Mouse (Mus musculus) hindbrain, embryonic 16.5 days (tissue): ENCODE measurements around the gene Mospd3. TPM values are rescaled to one million over a fixed set of nuclear protein-coding genes. Genes with fewer than 3 reads are reported as not detected.

Experiments used
- ATAC-seq: fragments of 200-750 bp; cut with Nextera tagmentation; 2 replicates; pipeline ENCODE4 v1.8.0; 2017; ENCODE audit warnings: moderate TSS enrichment, moderate library complexity
- H3K27ac ChIP-seq: fragments of 300-500 bp; sonication (generic); 2 replicates; pipeline ENCODE4 v1.5.1; 2014; ENCODE audit warnings: low read depth, mild to moderate bottlenecking, control low read depth, low read length, moderate library complexity
- H3K27me3 ChIP-seq: fragments of 300-500 bp; sonication (generic); replicated peaks from 2 replicates; pipeline ENCODE4 v1.6.1; 2014; ENCODE audit warnings: low read length; ENCODE audit not compliant: control insufficient read depth, insufficient read depth
- H3K36me3 ChIP-seq: fragments of 300-500 bp; sonication (generic); 2 replicates; pipeline ENCODE4 v1.6.1; 2014; ENCODE audit warnings: mild to moderate bottlenecking, low read length, moderate library complexity, mixed read lengths; ENCODE audit not compliant: control insufficient read depth, insufficient read depth
- H3K4me1 ChIP-seq: fragments of 300-500 bp; sonication (generic); 2 replicates; pipeline ENCODE4 v1.6.1; 2014; ENCODE audit warnings: low read depth, low read length; ENCODE audit not compliant: control insufficient read depth, insufficient read depth
- H3K4me2 ChIP-seq: fragments of 300-500 bp; sonication (generic); 2 replicates; pipeline ENCODE4 v1.6.1; 2014; ENCODE audit warnings: mild to moderate bottlenecking, low read length, control low read depth, moderate library complexity
- H3K4me3 ChIP-seq: fragments of 300-500 bp; sonication (generic); 2 replicates; pipeline ENCODE4 v1.5.1; 2014; ENCODE audit warnings: mild to moderate bottlenecking, low read length, control low read depth, moderate library complexity
- H3K9ac ChIP-seq: fragments of 300-500 bp; sonication (generic); 2 replicates; pipeline ENCODE4 v1.6.1; 2014; ENCODE audit warnings: low read depth, mild to moderate bottlenecking, control low read depth, low read length, moderate library complexity
- H3K9me3 ChIP-seq: fragments of 300-500 bp; sonication (generic); 2 replicates; pipeline ENCODE4 v1.6.1; 2014; ENCODE audit warnings: mild to moderate bottlenecking, low read length, moderate library complexity; ENCODE audit not compliant: control insufficient read depth
- WGBS: fragments of 180-500 bp; shearing (Covaris S2); extraction: QIAGEN DNeasy Blood & Tissue Kit; methylation state at CpG from one replicate; pipeline ENCODE4 v1.1.7; 2014; 5-methylcytosine and 5-hydroxymethylcytosine counted together
- polyA plus RNA-seq: library from polyadenylated mRNA; unstranded; fragments of >200 nt; fragmentation: Nextera tagmentation; extraction: Ambion mirVana; gene quantifications from 2 replicates; pipeline ENCODE4 v1.2.1, GENCODE M21; 2015

Mospd3 gene
- polyA plus RNA-seq = 60.0 and 63.4 TPM in 2 replicates

- H3K27me3 ChIP-seq = no peaks in the 10 kb centered on the region
- peak; percentile 97 for ATAC-seq
- H3K9ac ChIP-seq = peak within 1 kb of the TSS; percentile 86
- H3K9me3 ChIP-seq = no peaks in the 10 kb centered on the region
- H3K4me3 ChIP-seq = peak within 1 kb of the TSS; percentile 63
- under 1% methylated on average over 37 of the region's 41 CpGs for WGBS
- H3K4me1 ChIP-seq = peaks cover 16% of the 10 kb centered on the region
- peak within 1 kb of the TSS; percentile 81 for H3K27ac ChIP-seq
- peaks cover 2% of the 10 kb centered on the region; the same call in 1 of the 2 replicates for H3K36me3 ChIP-seq
- peak within 1 kb of the TSS; percentile 86 for H3K4me2 ChIP-seq
These were observed at the start of gene Mospd3 for GRCm38 (mm10) chr5:137600619-137601364. Mospd3 (minus strand) TSS chr5:137601058.

GRCm38 (mm10) chr5:137649669-137650571 is 49.1 kb upstream of the Mospd3 start:
- peaks cover 15% of the 10 kb centered on the region for H3K27me3 ChIP-seq
- H3K9ac ChIP-seq = peak overlapping the region; percentile 27
- no peaks in the 10 kb centered on the region for H3K9me3 ChIP-seq
- peaks cover 11% of the 10 kb centered on the region for H3K4me1 ChIP-seq
- peaks cover 8% of the 10 kb centered on the region for H3K36me3 ChIP-seq
- no peak overlapping the region for H3K4me3 ChIP-seq
- no peak overlapping the region for H3K27ac ChIP-seq
- no peak for ATAC-seq
- 18% methylated on average over 18 of the region's 18 CpGs for WGBS
- H3K4me2 ChIP-seq = peak overlapping the region; percentile 43; the same call in 1 of the 2 replicates

GRCm38 (mm10) chr5:137649251-137649650 is 48.4 kb upstream of the Mospd3 start:
- no peak for ATAC-seq
- H3K27me3 ChIP-seq = peaks cover 15% of the 10 kb centered on the region

GRCm38 (mm10) chr5:137647827-137648601 is 47.2 kb upstream of the Mospd3 start:
- Histone ChIP-seq H3K9me3 (no peaks in the 10 kb centered on the region), H3K27ac (0 out of 2 replicates have a peak overlapping the region, but pooled peaks have one; percentile 1), H3K36me3 (peaks cover 4% of the 10 kb centered on the region), H3K9ac (no peak overlapping the region), H3K27me3 (peaks cover 15% of the 10 kb centered on the region), H3K4me2 (no peak overlapping the region), H3K4me1 (peaks cover 12% of the 10 kb centered on the region), H3K4me3 (no peak overlapping the region)
- ATAC-seq = peak; percentile 76
- WGBS = 70% methylated on average over 9 of the region's 9 CpGs

More at GRCm38 (mm10) chr5:137649251-137649650, 48.4 kb upstream of the Mospd3 start:
- no peak overlapping the region for H3K4me2 ChIP-seq
- peaks cover 8% of the 10 kb centered on the region for H3K36me3 ChIP-seq
- no peaks in the 10 kb centered on the region for H3K9me3 ChIP-seq
- H3K9ac ChIP-seq = no peak overlapping the region
- peaks cover 12% of the 10 kb centered on the region for H3K4me1 ChIP-seq
- no peak overlapping the region for H3K27ac ChIP-seq
- no peak overlapping the region for H3K4me3 ChIP-seq
- WGBS = 39% methylated on average over 4 of the region's 4 CpGs

- Histone ChIP-seq H3K9ac (peak within 1 kb of the TSS; percentile 48), H3K4me3 (peak within 1 kb of the TSS; percentile 26), H3K9me3 (no peaks in the 10 kb centered on the region), H3K27me3 (peaks cover 15% of the 10 kb centered on the region), H3K4me1 (peaks cover 12% of the 10 kb centered on the region), H3K4me2 (peak within 1 kb of the TSS; percentile 47), H3K27ac (no peak within 1 kb of the TSS), H3K36me3 (peaks cover 5% of the 10 kb centered on the region)
- ATAC-seq = no peak
- WGBS = 15% methylated on average over 11 of the region's 11 CpGs
These were observed 44.8 kb upstream of the Mospd3 start, which contains the start of gene Irs3 for GRCm38 (mm10) chr5:137645652-137646091. Irs3 (minus strand) TSS chr5:137645714.

- H3K4me3 ChIP-seq = peak overlapping the region; percentile 26
- no peak for ATAC-seq
- peaks cover 15% of the 10 kb centered on the region for H3K27me3 ChIP-seq
- H3K9ac ChIP-seq = peak overlapping the region; percentile 48
- 4% methylated on average over 44 of the region's 44 CpGs for WGBS
- peaks cover 9% of the 10 kb centered on the region for H3K36me3 ChIP-seq
- no peak overlapping the region for H3K27ac ChIP-seq
- H3K4me1 ChIP-seq = peaks cover 11% of the 10 kb centered on the region
- H3K4me2 ChIP-seq = peak overlapping the region; percentile 47
- H3K9me3 ChIP-seq = no peaks in the 10 kb centered on the region
These were observed 44.3 kb upstream of the Mospd3 start for GRCm38 (mm10) chr5:137645091-137645651.

GRCm38 (mm10) chr5:137644484-137644883 is 43.6 kb upstream of the Mospd3 start:
- no peak overlapping the region for H3K27ac ChIP-seq
- H3K9ac ChIP-seq = no peak overlapping the region
- 38% methylated on average over 19 of the region's 19 CpGs for WGBS
- no peak for ATAC-seq
- H3K27me3 ChIP-seq = peaks cover 15% of the 10 kb centered on the region
- H3K4me2 ChIP-seq = no peak overlapping the region
- no peak overlapping the region for H3K4me3 ChIP-seq
- no peaks in the 10 kb centered on the region for H3K9me3 ChIP-seq
- peaks cover 6% of the 10 kb centered on the region for H3K4me1 ChIP-seq
- H3K36me3 ChIP-seq = peaks cover 11% of the 10 kb centered on the region

- H3K9ac ChIP-seq = no peak overlapping the region
- peaks cover 15% of the 10 kb centered on the region for H3K27me3 ChIP-seq
- H3K36me3 ChIP-seq = peaks cover 18% of the 10 kb centered on the region
- no peak overlapping the region for H3K4me2 ChIP-seq
- WGBS = 50% methylated on average over 4 of the region's 4 CpGs
- H3K27ac ChIP-seq = 0 out of 2 replicates have a peak overlapping the region, but pooled peaks have one; percentile 17
- H3K4me3 ChIP-seq = no peak overlapping the region
- ATAC-seq = no peak
- H3K9me3 ChIP-seq = no peaks in the 10 kb centered on the region
- H3K4me1 ChIP-seq = peaks cover 6% of the 10 kb centered on the region
These were observed 42.0 kb upstream of the Mospd3 start for GRCm38 (mm10) chr5:137642886-137643285.
